Mouse (Mus musculus): Measurements from ENCODE around the gene Spock1.

GRCm38 (mm10) chr13:57667621-57668020 is 240.5 kb downstream of the Spock1 start:
- no peak for TF ChIP-seq GATA1 (IDR thresholded peaks at IDR 0.05; ENCODE audit: borderline replicate concordance, low read length)
- no peak for TF ChIP-seq FLI1 (IDR thresholded peaks at IDR 0.05; ENCODE audit: low read length)

All from megakaryocyte, embryonic 14.5 days (primary cell).